Mouse (Mus musculus): ENCODE results near the gene Zan.

DNA sequence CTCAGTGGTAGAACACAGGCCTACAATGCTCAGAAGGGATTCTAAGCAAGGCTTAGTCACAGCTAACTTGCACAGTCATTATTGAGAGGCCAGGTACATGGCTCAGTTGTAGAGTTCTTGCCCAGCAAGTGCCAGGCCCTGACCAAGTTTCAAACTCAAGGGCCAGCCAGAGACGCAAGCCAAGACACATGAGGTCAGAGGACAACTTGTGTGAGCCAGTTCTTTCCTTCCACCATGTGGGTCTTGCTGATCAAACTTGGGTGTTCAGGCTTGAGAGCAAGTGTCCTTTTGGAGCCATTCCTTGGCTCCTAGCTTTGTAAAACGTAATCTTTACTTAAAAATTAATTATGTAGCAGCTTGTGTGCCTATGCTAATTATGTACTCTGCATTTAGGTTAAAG lies 72.8 kb downstream of the Zan start:
- no peak for TF ChIP-seq CTCF (IDR thresholded peaks at IDR 0.05; ENCODE audit: extremely low read depth, insufficient read depth, low read length)
- TF ChIP-seq POLR2A (IDR thresholded peaks at IDR 0.05; ENCODE audit: extremely low read depth, insufficient read depth, low read length): no peak

All from cortical plate, adult 2 months (tissue).